Mouse (Mus musculus) bone marrow macrophage, adult 2 months (primary cell): Measurements from ENCODE around the gene Slc4a7. TPM values are rescaled to one million over a fixed set of nuclear protein-coding genes. Genes with fewer than 3 reads are reported as not detected.
A peak's percentile ranks its signal among the peaks of the same experiment; 100 is the strongest.

Experiments
- H3K27ac ChIP-seq: 2 replicates; pipeline ENCODE4 v1.5.1; 2012; ENCODE audit warnings: low read depth, low read length; ENCODE audit not compliant: insufficient read depth
- H3K4me1 ChIP-seq: 2 replicates; pipeline ENCODE4 v1.6.1; 2012; ENCODE audit warnings: low read length; ENCODE audit not compliant: control insufficient read depth, insufficient read depth
- H3K4me3 ChIP-seq: 2 replicates; pipeline ENCODE4 v1.5.1; 2012; ENCODE audit warnings: mild to moderate bottlenecking, low read length, moderate library complexity; ENCODE audit not compliant: insufficient read depth
- CTCF ChIP-seq: IDR thresholded peaks from 2 replicates; pipeline ENCODE4 v1.5.1; 2012; ENCODE audit warnings: low read depth, mild to moderate bottlenecking, low read length, moderate library complexity
- POLR2A ChIP-seq: IDR thresholded peaks from 2 replicates; pipeline ENCODE4 v1.6.1; 2012; ENCODE audit warnings: mild to moderate bottlenecking, low read depth, low read length, borderline replicate concordance
- polyA plus RNA-seq: library from polyadenylated mRNA; stranded (reverse); fragments of >200 nt; gene quantifications from 2 replicates; pipeline ENCODE4 v1.2.4, GENCODE M21; 2012; ENCODE audit not compliant: missing spikeins, insufficient read depth, insufficient read length

Slc4a7 gene
- polyA plus RNA-seq = 37.0 and 38.6 TPM in 2 replicates

GRCm38 (mm10) chr14:14701710-14702329, at the start of gene Slc4a7:
Gene Slc4a7 (plus strand): TSS chr14:14702279.
- peak within 1 kb of the TSS; percentile 100 for H3K4me3 ChIP-seq
- TF ChIP-seq POLR2A (no peak), CTCF (no peak)
- peak within 1 kb of the TSS; percentile 77 for H3K27ac ChIP-seq
- peaks cover 6% of the 10 kb centered on the region for H3K4me1 ChIP-seq

GRCm38 (mm10) chr14:14670597-14670996, 31.5 kb upstream of the Slc4a7 start:
- Histone ChIP-seq H3K4me1 (peaks cover 12% of the 10 kb centered on the region), H3K4me3 (no peak overlapping the region)
- TF ChIP-seq POLR2A (no peak), CTCF (no peak)

GRCm38 (mm10) chr14:14681611-14682010, 20.5 kb upstream of the Slc4a7 start:
- no peak for TF ChIP-seq POLR2A
- peaks cover 26% of the 10 kb centered on the region for H3K4me1 ChIP-seq
- H3K4me3 ChIP-seq = no peak overlapping the region
- no peak overlapping the region for H3K27ac ChIP-seq

More at GRCm38 (mm10) chr14:14670597-14670996, 31.5 kb upstream of the Slc4a7 start:
- H3K27ac ChIP-seq = no peak overlapping the region

- Histone ChIP-seq H3K27ac (peak overlapping the region; percentile 81), H3K4me1 (peaks cover 33% of the 10 kb centered on the region), H3K4me3 (no peak overlapping the region)
- TF ChIP-seq POLR2A = no peak
- no peak for TF ChIP-seq CTCF
Observed at GRCm38 (mm10) chr14:14684771-14685170, 17.3 kb upstream of the Slc4a7 start.

GRCm38 (mm10) chr14:14686101-14686551, 16.0 kb upstream of the Slc4a7 start:
- Histone ChIP-seq H3K4me1 (peaks cover 30% of the 10 kb centered on the region), H3K4me3 (no peak overlapping the region), H3K27ac (0 out of 2 replicates have a peak overlapping the region, but pooled peaks have one; percentile 2)
- TF ChIP-seq CTCF (no peak), POLR2A (no peak)

- Histone ChIP-seq H3K4me3 (no peak overlapping the region), H3K27ac (no peak overlapping the region), H3K4me1 (peaks cover 27% of the 10 kb centered on the region)
- no peak for TF ChIP-seq CTCF
- no peak for TF ChIP-seq POLR2A
Observed at GRCm38 (mm10) chr14:14687258-14687890, 14.7 kb upstream of the Slc4a7 start.

- peak overlapping the region; percentile 77 for H3K27ac ChIP-seq
Observed at GRCm38 (mm10) chr14:14702399-14703345, 593 bp downstream of the Slc4a7 start.

GRCm38 (mm10) chr14:14703346-14703871, 1.3 kb downstream of the Slc4a7 start:
- Histone ChIP-seq H3K4me3 (peak overlapping the region; percentile 100), H3K4me1 (peaks cover 14% of the 10 kb centered on the region), H3K27ac (peak overlapping the region; percentile 77)
- TF ChIP-seq CTCF (no peak), POLR2A (no peak)

More at GRCm38 (mm10) chr14:14702399-14703345, 593 bp downstream of the Slc4a7 start:
- Histone ChIP-seq H3K4me1 (peaks cover 9% of the 10 kb centered on the region), H3K4me3 (peak overlapping the region; percentile 100)
- TF ChIP-seq CTCF = no peak
- TF ChIP-seq POLR2A = 0 out of 2 replicates have a peak, but pooled peaks have one; percentile 25

- peaks cover 16% of the 10 kb centered on the region for H3K4me1 ChIP-seq
- 0 out of 2 replicates have a peak overlapping the region, but pooled peaks have one; percentile 33 for H3K4me3 ChIP-seq
Observed at GRCm38 (mm10) chr14:14704651-14705050, 2.6 kb downstream of the Slc4a7 start.

More at GRCm38 (mm10) chr14:14704651-14705050, 2.6 kb downstream of the Slc4a7 start:
- H3K27ac ChIP-seq = no peak overlapping the region
- TF ChIP-seq POLR2A (no peak), CTCF (no peak)
